Mouse (Mus musculus) kidney, postnatal 4 days (tissue): ENCODE measurements around the gene Tbc1d2b.

Experiments
- DNase-seq, 2 experiments: peaks; one replicate each; pipeline ENCODE4 v3.0.0; 2021; ENCODE audit warnings: mixed read lengths in 2 of 2

Tbc1d2b gene

DNA sequence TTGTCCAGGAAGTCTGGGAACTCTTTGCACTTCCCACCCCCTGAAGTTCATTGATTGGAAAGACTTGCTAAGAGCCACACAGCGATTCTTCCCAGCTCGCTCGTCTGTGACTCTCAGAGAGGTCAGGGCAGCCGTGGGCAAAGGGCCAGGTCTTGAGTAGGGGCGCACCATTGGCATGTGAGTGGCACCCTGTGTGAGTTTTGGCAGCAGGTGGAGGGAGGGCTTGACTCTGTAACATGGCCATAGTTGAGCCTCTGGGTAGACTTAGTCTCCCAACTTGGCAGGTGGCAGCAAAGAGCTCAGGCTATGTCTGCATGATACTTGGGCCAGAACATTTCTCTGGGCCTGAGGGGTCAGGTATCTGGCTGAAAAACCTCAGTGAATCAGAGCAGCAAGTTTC, 104.0 kb downstream of the Tbc1d2b start:
- DNase-seq: peak; percentile 25 to 40

DNA sequence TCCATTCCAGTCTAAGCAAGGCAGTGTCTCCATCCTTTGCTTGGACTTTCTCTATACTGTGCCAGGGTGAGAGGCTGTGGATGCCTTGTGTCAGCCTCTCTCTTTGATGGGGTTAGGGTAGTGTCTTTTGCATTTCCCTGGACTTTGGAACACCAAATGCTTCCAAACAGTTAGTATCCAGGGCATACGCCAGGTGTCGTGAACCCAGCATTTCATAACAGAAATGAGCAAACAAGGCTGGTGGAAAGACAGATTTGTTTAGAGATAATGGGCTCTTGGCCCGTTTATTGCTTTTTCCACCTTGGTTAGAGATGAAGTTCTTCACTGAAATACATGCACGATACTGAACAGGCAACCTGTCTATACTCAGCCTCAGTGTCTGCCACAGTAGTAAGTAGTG, 105.0 kb downstream of the Tbc1d2b start:
- no peak for DNase-seq

DNA sequence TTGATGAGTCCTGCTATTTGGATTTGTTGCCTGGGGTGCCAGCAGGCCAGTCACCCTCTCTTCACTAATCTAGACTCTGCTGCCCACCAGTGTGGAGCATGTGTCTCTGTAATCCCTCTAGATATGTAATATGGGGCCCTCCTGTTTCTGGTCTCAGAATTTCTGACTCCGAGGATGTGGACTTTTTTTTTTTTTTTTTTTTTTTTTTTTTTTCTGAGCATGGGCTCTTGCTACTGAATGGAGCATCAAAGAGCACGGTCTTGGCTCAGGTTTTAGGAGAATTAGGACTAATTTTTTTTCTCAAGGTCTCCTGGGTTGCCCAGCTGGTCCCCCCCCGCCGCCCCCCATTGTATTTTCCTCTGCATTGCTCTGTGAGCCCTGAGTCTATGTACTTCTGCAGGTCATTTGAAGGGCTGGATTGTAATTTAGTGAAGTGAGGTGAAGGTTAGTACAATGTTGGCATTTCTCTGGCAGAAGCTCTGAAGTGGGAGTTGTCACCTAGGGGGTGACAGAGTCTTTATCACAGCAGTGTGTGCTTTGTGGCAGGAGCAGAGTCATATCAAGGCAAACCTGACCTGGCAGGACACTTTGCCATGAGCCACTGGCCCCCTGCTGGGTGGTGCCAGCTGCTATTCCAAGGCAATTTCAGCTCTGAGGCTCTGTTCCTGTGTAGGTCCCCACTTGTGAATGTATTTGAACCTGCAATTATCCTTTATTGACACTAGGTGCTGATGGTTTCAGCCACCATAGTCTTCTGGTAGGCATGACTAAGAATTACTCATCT, 105.7 kb downstream of the Tbc1d2b start:
- no peak for DNase-seq

DNA sequence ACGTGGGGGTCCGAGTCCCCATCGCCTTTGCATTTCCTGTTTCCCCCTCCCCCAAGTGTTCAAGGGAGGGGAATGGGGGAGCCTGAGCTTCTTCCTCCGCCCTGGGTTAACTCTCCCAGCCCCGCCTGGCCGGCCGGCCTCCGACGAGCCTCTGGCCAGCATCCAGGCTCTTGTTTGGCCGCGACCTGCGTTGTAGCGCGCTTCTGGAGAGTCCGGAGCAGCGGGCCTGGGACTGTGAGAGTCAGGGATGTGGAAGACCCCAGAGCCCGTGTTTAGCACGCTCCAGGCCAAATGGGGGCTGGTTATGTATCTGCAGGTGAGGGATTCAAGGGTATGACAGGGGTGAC, 106.9 kb downstream of the Tbc1d2b start:
- DNase-seq: peak; percentile 80 to 83

DNA sequence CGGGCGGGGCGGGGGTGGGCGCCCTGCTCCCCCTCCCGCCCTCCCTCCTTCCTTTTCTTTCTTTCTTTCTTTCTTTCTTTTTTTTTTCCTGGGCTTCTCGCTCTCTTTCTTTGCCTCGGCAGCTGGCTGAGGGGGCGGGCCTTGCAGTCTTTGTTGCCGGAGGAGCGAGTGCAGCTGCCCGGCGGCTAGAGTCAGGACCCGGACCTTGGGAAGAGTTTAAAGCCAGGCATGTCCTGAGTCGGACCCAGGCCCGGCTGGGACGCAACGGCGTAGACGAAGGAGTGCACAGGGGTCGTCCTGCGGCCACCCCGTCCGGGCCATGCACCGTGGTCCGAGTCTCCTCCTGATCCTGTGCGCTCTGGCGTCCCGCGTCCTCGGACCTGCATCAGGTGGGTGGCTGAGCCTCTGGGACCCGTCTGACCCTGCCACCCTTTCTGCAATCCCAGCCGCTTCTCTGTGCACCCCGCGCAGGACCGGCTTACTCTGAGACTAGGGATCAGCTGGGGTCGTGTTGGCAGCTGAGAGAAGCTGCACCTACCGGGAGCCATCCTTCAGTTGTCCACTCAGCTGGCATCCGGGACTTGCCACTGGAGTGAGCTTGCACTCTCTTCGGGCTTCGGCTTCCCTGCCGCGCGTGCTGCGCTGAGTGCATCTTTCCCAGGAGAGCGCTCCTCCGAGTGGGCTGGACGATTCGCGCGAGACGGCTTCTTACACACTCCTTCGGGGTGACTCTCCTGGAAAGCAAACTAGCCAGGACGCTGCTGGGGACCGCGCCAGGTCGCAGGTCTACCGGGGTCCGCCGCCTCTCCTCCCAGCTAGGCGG, 107.5 kb downstream of the Tbc1d2b start, which contains the start of gene Adamts7:
Adamts7 (plus strand) TSS at position 144 of the 823 bp plus-strand sequence.
- DNase-seq: peak; percentile 78 to 86

DNA sequence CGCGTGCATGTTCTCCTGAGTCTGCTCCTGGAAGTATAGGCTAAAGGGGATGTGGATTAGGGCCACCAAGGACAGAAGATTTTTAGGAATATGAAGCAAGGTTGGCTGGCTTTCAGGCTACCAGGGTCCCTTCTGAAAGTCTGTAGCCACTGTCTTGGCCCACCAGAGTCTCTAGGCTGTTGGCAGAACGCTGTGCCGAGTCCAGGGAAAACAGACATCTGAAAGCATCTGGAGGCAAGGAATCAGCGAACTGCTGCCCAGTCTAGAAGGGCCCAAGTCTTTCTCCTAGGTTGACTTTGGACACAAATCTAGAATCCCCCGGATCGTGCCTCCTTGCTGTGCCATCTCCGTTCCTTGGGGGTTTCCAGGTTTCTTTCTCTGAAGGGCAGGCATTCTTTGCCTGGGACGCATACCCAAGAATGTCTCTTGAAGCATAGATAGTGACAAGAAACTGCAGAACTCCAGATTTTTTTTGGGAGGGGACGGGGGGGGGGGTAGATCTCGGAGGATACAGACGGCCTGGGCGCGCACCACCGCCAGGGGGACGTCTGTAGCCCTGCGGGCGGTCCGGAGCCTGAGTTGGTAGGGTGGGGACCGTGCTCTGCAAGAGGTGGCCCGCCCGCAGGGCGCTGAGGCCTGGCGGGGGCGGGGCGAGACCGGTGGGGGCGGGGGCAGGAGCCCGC, 108.2 kb downstream of the Tbc1d2b start:
- peak; percentile 84 to 91 for DNase-seq
